10 mouse cellular contexts compared by ENCODE assay signal in the genomic region with DNA sequence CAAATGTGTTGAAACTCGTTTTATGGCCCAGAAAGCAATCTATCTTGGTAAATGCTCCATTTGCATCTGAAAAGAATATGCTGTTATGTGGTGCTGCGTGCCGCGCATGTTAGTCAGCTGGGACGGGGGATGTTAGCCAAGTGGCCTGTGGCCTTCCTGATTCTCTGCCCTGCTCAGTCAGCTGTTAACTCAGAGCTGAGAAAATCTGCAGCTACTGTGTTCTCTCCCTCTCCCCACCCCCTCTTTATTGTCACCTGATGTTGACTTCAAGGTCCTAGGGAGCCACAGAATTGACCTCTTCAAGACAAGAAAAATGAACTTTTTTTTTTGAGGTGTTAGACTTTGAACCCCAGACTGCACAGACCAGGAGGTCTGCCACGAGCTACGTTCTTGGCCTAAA. TPM values are rescaled to one million over a fixed set of nuclear protein-coding genes. Genes with fewer than 3 reads are reported as not detected.
DNase-seq lines count a peak whose midpoint lies in the region; ATAC-seq and TF ChIP-seq lines count a peak whose summit lies in the region.
"Had no signal": no experiment of that assay in that cellular context is flagged by ENCODE, and none has a peak within 500 bp of the region (broad histone marks: within the 10 kb centered on the region; RNA-seq: fewer than 3 reads in every experiment).

No protein-coding gene starts in this region.

- no peaks in the 10 kb centered on the region for H3K36me3 ChIP-seq in kidney, embryonic 16.5 days (ENCODE audit: insufficient read depth, low read length)
- no peaks in the 10 kb centered on the region for H3K36me3 ChIP-seq in CH12.LX (replicated peaks in 1 of 2; ENCODE audit: control insufficient read depth in 1 of 2, insufficient read depth in 1 of 2, low read length in 1 of 2)
- H3K36me3 ChIP-seq in neural tube, embryonic 15.5 days = no peaks in the 10 kb centered on the region
- H3K36me3 ChIP-seq: G1E had no signal

- TF ChIP-seq CTCF in CH12.LX (conservative IDR thresholded peaks at IDR 0.05 in 1 of 2, IDR thresholded peaks at IDR 0.05 in 1 of 2; ENCODE audit: low read depth in 2 of 2, low read length in 2 of 2) = no peak

- peak; percentile 91 for DNase-seq in kidney, adult 11 months
- peak; percentile 9 for DNase-seq in CH12.LX (ENCODE audit: extremely low read depth)
- DNase-seq in brain, embryonic 18.5 days (ENCODE audit: low read depth, low spot score) = peak; percentile 42
- peak; percentile 86 for DNase-seq in kidney, postnatal 14 days
- DNase-seq in thymus, postnatal 25 days = no peak
- DNase-seq in embryo, embryonic 10 days (ENCODE audit: low spot score) = no peak

- H3K9ac ChIP-seq in kidney, embryonic 16.5 days (replicated peaks; ENCODE audit: low read length) = no peak overlapping the region
- no peak overlapping the region for H3K9ac ChIP-seq in CH12.LX (ENCODE audit: insufficient read depth, low read depth)
- no peak overlapping the region for H3K9ac ChIP-seq in neural tube, embryonic 15.5 days (replicated peaks)

- WGBS in kidney, embryonic 16.5 days = 50% methylated on average over 7 of the region's 7 CpGs
- WGBS in neural tube, embryonic 15.5 days = 32% methylated on average over 7 of the region's 7 CpGs

- H3K4me3 ChIP-seq in kidney, embryonic 16.5 days (ENCODE audit: low read length) = no peak overlapping the region
- no peak overlapping the region for H3K4me3 ChIP-seq in CH12.LX (replicated peaks in 1 of 3; ENCODE audit: low read depth in 2 of 3, low read length in 2 of 3, poor library complexity in 1 of 3)
- H3K4me3 ChIP-seq in neural tube, embryonic 15.5 days (replicated peaks) = no peak overlapping the region
- H3K4me3 ChIP-seq: megakaryocyte, embryonic 14.5 days had no signal

- no peak overlapping the region for H3K4me2 ChIP-seq in kidney, embryonic 16.5 days (replicated peaks; ENCODE audit: low read depth, low read length)
- H3K4me2 ChIP-seq in CH12.LX (ENCODE audit: insufficient read depth, low read depth, poor library complexity, severe bottlenecking) = no peak overlapping the region
- H3K4me2 ChIP-seq in neural tube, embryonic 15.5 days = no peak overlapping the region

- no peak for ATAC-seq in kidney, embryonic 16.5 days (ENCODE audit: low FRiP score, low TSS enrichment)
- ATAC-seq in neural tube, embryonic 15.5 days (ENCODE audit: low FRiP score) = no peak

- no peak for TF ChIP-seq POLR2A in CH12.LX (IDR thresholded peaks at IDR 0.05; ENCODE audit: low read depth, low read length)

- H3K79me2 ChIP-seq in CH12.LX (replicated peaks; ENCODE audit: control insufficient read depth, extremely low read depth, insufficient read depth, poor library complexity, severe bottlenecking) = no peaks in the 10 kb centered on the region

- H3K4me1 ChIP-seq in kidney, embryonic 16.5 days (ENCODE audit: insufficient read depth, low read length) = 0 out of 2 replicates have a peak, but pooled peaks cover 4% of the 10 kb centered on the region
- peaks cover 0 to 19% of the 10 kb centered on the region in 2 experiments; a peak in 2 of 4 replicates for H3K4me1 ChIP-seq in CH12.LX (ENCODE audit: control insufficient read depth in 1 of 2, insufficient read depth in 2 of 2)
- peaks cover 9% of the 10 kb centered on the region for H3K4me1 ChIP-seq in neural tube, embryonic 15.5 days

- TF ChIP-seq RAD21 in CH12.LX (IDR thresholded peaks at IDR 0.05; ENCODE audit: low read depth, low read length) = no peak

- no peak for TF ChIP-seq EP300 in CH12.LX (IDR thresholded peaks at IDR 0.05; ENCODE audit: low read length)

- no peaks in the 10 kb centered on the region for H3K9me3 ChIP-seq in kidney, embryonic 16.5 days (ENCODE audit: low read length)
- H3K9me3 ChIP-seq in CH12.LX (replicated peaks; ENCODE audit: low read length) = peaks cover 2% of the 10 kb centered on the region
- H3K9me3 ChIP-seq in neural tube, embryonic 15.5 days (replicated peaks) = no peaks in the 10 kb centered on the region
- H3K9me3 ChIP-seq: G1E had no signal

- in situ Hi-C loops in CH12.LX (cut with MboI; ENCODE audit: low pct_ligation_motif_present, low pct_unique_long_range_greater_than_20kb, low sequenced_read_pairs) = no loop called here

- no peak overlapping the region for H3K27ac ChIP-seq in kidney, embryonic 16.5 days (ENCODE audit: low read length)
- H3K27ac ChIP-seq in CH12.LX (ENCODE audit: insufficient read depth, low read depth) = no peak overlapping the region
- H3K27ac ChIP-seq in neural tube, embryonic 15.5 days (replicated peaks) = no peak overlapping the region

- dilution Hi-C loops in CH12.LX (cut with MboI; ENCODE audit: extremely low pct_ligation_motif_present, extremely low pct_unique_long_range_greater_than_20kb, low sequenced_read_pairs) = no loop called here

- H3K27me3 ChIP-seq in kidney, embryonic 16.5 days (ENCODE audit: insufficient read depth, low read length) = no peaks in the 10 kb centered on the region
- no peaks in the 10 kb centered on the region for H3K27me3 ChIP-seq in CH12.LX (replicated peaks)
- no peaks in the 10 kb centered on the region for H3K27me3 ChIP-seq in neural tube, embryonic 15.5 days (replicated peaks)
- H3K27me3 ChIP-seq: megakaryocyte, embryonic 14.5 days had no signal

TF ChIP-seq in CH12.LX, 34 proteins besides CTCF, POLR2A, EP300 and RAD21:
- TF ChIP-seq E2F4 (IDR thresholded peaks at IDR 0.05; ENCODE audit: insufficient replicate concordance, low read depth, low read length) (no peak), RCOR1 (conservative IDR thresholded peaks at IDR 0.05; ENCODE audit: low read depth, low read length) (no peak), UBTF (IDR thresholded peaks at IDR 0.05; ENCODE audit: low read depth, low read length) (no peak), POLR2AphosphoS2 (IDR thresholded peaks at IDR 0.05; ENCODE audit: low read depth, low read length) (no peak), USF1 (IDR thresholded peaks at IDR 0.05; ENCODE audit: low read depth, low read length) (no peak), ELF1 (IDR thresholded peaks at IDR 0.05; ENCODE audit: low read depth, low read length) (no peak), MXI1 (IDR thresholded peaks at IDR 0.05; ENCODE audit: low read depth, low read length) (no peak), PAX5 (IDR thresholded peaks at IDR 0.05; ENCODE audit: low read length) (no peak), TCF12 (IDR thresholded peaks at IDR 0.05; ENCODE audit: low read depth, low read length) (no peak), IRF4 (IDR thresholded peaks at IDR 0.05; ENCODE audit: low read depth, low read length) (no peak), ZKSCAN1 (IDR thresholded peaks at IDR 0.05; ENCODE audit: borderline replicate concordance, low read depth, low read length) (no peak), ZC3H11A (IDR thresholded peaks at IDR 0.05; ENCODE audit: low read depth, low read length) (no peak), MEF2A (IDR thresholded peaks at IDR 0.05; ENCODE audit: borderline replicate concordance, low read depth, low read length) (no peak), ZNF384 (IDR thresholded peaks at IDR 0.05; ENCODE audit: low read depth, low read length) (no peak), HCFC1 (IDR thresholded peaks at IDR 0.05; ENCODE audit: low read depth, low read length) (no peak), KAT2A (IDR thresholded peaks at IDR 0.05; ENCODE audit: insufficient replicate concordance, low read length) (no peak), SMC3 (IDR thresholded peaks at IDR 0.05; ENCODE audit: low read depth, low read length) (no peak), MAX (IDR thresholded peaks at IDR 0.05; ENCODE audit: low read length) (no peak), MYC (IDR thresholded peaks at IDR 0.05; ENCODE audit: low read depth, low read length) (no peak)

RNA-seq across cellular contexts. Expression of a gene that starts 43.5 kb away (rescaled TPM):
- 48.8 and 58.0 TPM in 2 replicates for polyA plus RNA-seq in kidney, embryonic 16.5 days (2015; fragmentation: Nextera tagmentation; extraction: Ambion mirVana)
- total RNA-seq in CH12.LX (2012; rRNA removed) (64.0 and 72.6 TPM in 2 replicates), CH12.LX (2014; rRNA removed) (78.5 and 86.6 TPM in 2 replicates)
- 48.5 and 48.7 TPM in 2 replicates for polyA plus RNA-seq in CH12.LX (2012; ENCODE audit: insufficient read length, low read depth)
- polyA plus RNA-seq in neural tube, embryonic 15.5 days (2015; fragmentation: Nextera tagmentation; extraction: Ambion mirVana) = 94.0 and 111 TPM in 2 replicates

RNA-seq across cellular contexts. Expression of a gene that starts 43.9 kb away (rescaled TPM):
- 5.5 and 8.1 TPM in 2 replicates for polyA plus RNA-seq in kidney, embryonic 16.5 days (2015; fragmentation: Nextera tagmentation; extraction: Ambion mirVana)
- total RNA-seq in CH12.LX (2012; rRNA removed) (2.1 and 3.0 TPM in 2 replicates), CH12.LX (2014; rRNA removed) (0.99 and 1.0 TPM in 2 replicates)
- 2.7 and 3.6 TPM in 2 replicates for polyA plus RNA-seq in CH12.LX (2012; ENCODE audit: insufficient read length, low read depth)
- 8.1 and 9.2 TPM in 2 replicates for polyA plus RNA-seq in neural tube, embryonic 15.5 days (2015; fragmentation: Nextera tagmentation; extraction: Ambion mirVana)

Comparison
In these comparisons a context has a peak if more than half of its experiments do, and no peak if none do; other contexts are left out.
1. DNase-seq: peak in kidney, adult 11 months (single experiment), CH12.LX (single experiment), brain, embryonic 18.5 days (single experiment) and kidney, postnatal 14 days (single experiment); none in thymus, postnatal 25 days (single experiment) and embryo, embryonic 10 days (single experiment).